Mouse (Mus musculus): ENCODE measurements around the gene AI413582.

DNA sequence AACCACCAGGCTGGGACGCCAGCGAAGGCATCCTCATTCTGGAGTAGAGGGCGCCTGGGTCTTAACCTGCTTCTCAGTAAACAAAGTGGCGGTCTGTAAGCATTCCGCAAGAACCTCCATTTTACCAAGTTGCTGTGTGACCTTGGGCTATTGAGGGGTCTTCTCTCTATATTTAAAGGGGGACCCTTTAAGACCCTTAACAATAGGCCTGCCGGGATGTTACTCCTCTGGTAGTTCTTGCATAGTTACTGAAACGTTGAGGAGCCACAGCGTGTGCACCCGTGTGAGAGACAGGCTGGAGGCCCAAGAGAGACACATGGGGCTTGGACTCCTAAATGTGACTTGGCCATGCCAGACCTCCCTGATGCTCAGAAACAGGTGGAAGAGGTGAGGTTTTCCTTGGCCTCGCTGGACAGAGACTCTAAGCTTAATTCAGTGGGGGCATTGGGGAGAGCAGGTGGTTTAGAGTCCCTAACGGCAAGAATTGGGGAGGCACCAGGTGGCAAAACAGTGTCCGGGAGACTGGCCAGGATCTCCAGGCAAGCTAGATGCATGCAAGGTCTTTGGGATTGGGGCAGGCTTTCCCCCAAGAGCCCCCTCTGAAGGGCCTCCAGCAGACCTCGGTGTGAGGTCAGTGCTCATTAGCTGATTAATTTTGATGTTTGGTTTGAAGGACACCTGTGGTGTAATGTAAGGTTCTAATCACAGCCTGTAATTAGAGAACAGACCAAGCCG is 7.5 kb downstream of the AI413582 start:
- TF ChIP-seq CTCF (IDR thresholded peaks at IDR 0.05; ENCODE audit: insufficient read depth, low read length) (no peak), POLR2A (IDR thresholded peaks at IDR 0.05; ENCODE audit: borderline replicate concordance, extremely low read depth, low read depth, low read length) (no peak)
